Mouse (Mus musculus) adrenal gland, adult 2 months (tissue): ENCODE measurements around the gene Micall1. TPM values are rescaled to one million over a fixed set of nuclear protein-coding genes. Genes with fewer than 3 reads are reported as not detected.

ENCODE experiments used
- DNase-seq: peaks from one replicate; pipeline ENCODE4 v3.0.0; 2021
- polyA plus RNA-seq: library from polyadenylated mRNA; depleted of rRNA; stranded (reverse); fragments of >200 nt; gene quantifications from 2 replicates; pipeline ENCODE4 v1.2.3, GENCODE M21; 2012
- total RNA-seq, 2 experiments: library from RNA; stranded (reverse); gene quantifications; 2 replicates each; pipeline ENCODE4 v1.2.3; 2021

The Micall1 gene
- total and polyA plus RNA-seq, 3 experiments: 36.5 to 65.0 (median 49.5) TPM

GRCm38 (mm10) chr15:79097135-79097534 is 11.6 kb upstream of the Micall1 start:
- DNase-seq: no peak

GRCm38 (mm10) chr15:79097611-79098025 is 11.1 kb upstream of the Micall1 start:
- peak; percentile 84 for DNase-seq

GRCm38 (mm10) chr15:79098220-79098619 is 10.5 kb upstream of the Micall1 start:
- DNase-seq: no peak

GRCm38 (mm10) chr15:79098868-79099267 is 9.8 kb upstream of the Micall1 start:
- DNase-seq: peak; percentile 66

GRCm38 (mm10) chr15:79099456-79099855 is 9.2 kb upstream of the Micall1 start:
- DNase-seq: peak; percentile 40

GRCm38 (mm10) chr15:79100391-79100790 is 8.3 kb upstream of the Micall1 start:
- no peak for DNase-seq

GRCm38 (mm10) chr15:79101531-79101930 is 7.2 kb upstream of the Micall1 start:
- DNase-seq: no peak

- no peak for DNase-seq
Observed at GRCm38 (mm10) chr15:79103264-79103663, 5.4 kb upstream of the Micall1 start.

- no peak for DNase-seq
Observed at GRCm38 (mm10) chr15:79105804-79106203, 2.9 kb upstream of the Micall1 start.

GRCm38 (mm10) chr15:79107966-79108365 is 732 bp upstream of the Micall1 start:
- peak; percentile 64 for DNase-seq

- no peak for DNase-seq
Observed at GRCm38 (mm10) chr15:79109321-79109934, 730 bp downstream of the Micall1 start.

- no peak for DNase-seq
Observed at GRCm38 (mm10) chr15:79110031-79110430, 1.3 kb downstream of the Micall1 start.

- no peak for DNase-seq
Observed at GRCm38 (mm10) chr15:79110528-79110927, 1.8 kb downstream of the Micall1 start.

GRCm38 (mm10) chr15:79111774-79112173 is 3.1 kb downstream of the Micall1 start:
- peak; percentile 62 for DNase-seq

GRCm38 (mm10) chr15:79115276-79115675 is 6.6 kb downstream of the Micall1 start:
- DNase-seq: no peak

GRCm38 (mm10) chr15:79119491-79119890 is 10.8 kb downstream of the Micall1 start:
- peak; percentile 31 for DNase-seq

GRCm38 (mm10) chr15:79122119-79122518 is 13.4 kb downstream of the Micall1 start:
- DNase-seq: peak; percentile 77

GRCm38 (mm10) chr15:79122546-79122945 is 13.8 kb downstream of the Micall1 start:
- no peak for DNase-seq

- DNase-seq: no peak
Observed at GRCm38 (mm10) chr15:79123751-79124150, 15.1 kb downstream of the Micall1 start.

GRCm38 (mm10) chr15:79124331-79124875 is 15.7 kb downstream of the Micall1 start:
- DNase-seq: no peak

- peak; percentile 66 for DNase-seq
Observed at GRCm38 (mm10) chr15:79126217-79126932, 17.7 kb downstream of the Micall1 start.

GRCm38 (mm10) chr15:79127101-79127500 is 18.4 kb downstream of the Micall1 start:
- no peak for DNase-seq

GRCm38 (mm10) chr15:79128208-79128607 is 19.5 kb downstream of the Micall1 start:
- no peak for DNase-seq
